Mouse (Mus musculus) testis, adult 2 months (tissue): ENCODE results near the gene Cyb5b.

Source experiments
- CTCF ChIP-seq: fragments of 200-500 bp; IDR thresholded peaks from 2 replicates; pipeline ENCODE4 v1.5.1; 2012; ENCODE audit warnings: low read depth, mild to moderate bottlenecking, inconsistent platforms, low read length, moderate library complexity; ENCODE audit not compliant: control insufficient read depth, insufficient read depth, insufficient replicate concordance
- POLR2A ChIP-seq: fragments of 200-500 bp; IDR thresholded peaks from 2 replicates; pipeline ENCODE4 v1.6.1; 2012; ENCODE audit warnings: low read depth, mild to moderate bottlenecking, inconsistent platforms, low read length, moderate library complexity; ENCODE audit not compliant: control insufficient read depth

- TF ChIP-seq POLR2A = no peak
- no peak for TF ChIP-seq CTCF
These were observed 67.7 kb downstream of the Cyb5b start for GRCm38 (mm10) chr8:107218091-107218490.
